Mouse (Mus musculus) ES-E14 (cell line): ENCODE data around the gene Tmem230. TPM values are rescaled to one million over a fixed set of nuclear protein-coding genes. Genes with fewer than 3 reads are reported as not detected.

Source experiments
- DNase-seq: peaks from one replicate; pipeline ENCODE4 v3.0.0-alpha.2; 2013; ENCODE audit warnings: low read depth, low spot score
- H3K27ac ChIP-seq: 2 replicates; pipeline ENCODE4 v1.5.1; 2012; ENCODE audit warnings: low read depth, mild to moderate bottlenecking, low read length, moderate library complexity, mixed read lengths; ENCODE audit not compliant: poor library complexity, insufficient read depth, severe bottlenecking
- H3K36me3 ChIP-seq: 2 replicates; pipeline ENCODE4 v1.6.1; 2012; ENCODE audit warnings: mild to moderate bottlenecking, low read length, moderate library complexity, mixed read lengths; ENCODE audit not compliant: control insufficient read depth, poor library complexity, insufficient read depth, severe bottlenecking
- H3K4me1 ChIP-seq, 2 experiments: fragments of 150-350 bp in 1 of 2; sonication (generic) in 1 of 2; 2 replicates each; pipeline ENCODE4 v1.6.1; 2012; ENCODE audit warnings: low read length in 2 of 2, mild to moderate bottlenecking in 1 of 2, mixed read lengths in 1 of 2; ENCODE audit not compliant: control insufficient read depth in 2 of 2, insufficient read depth in 2 of 2, poor library complexity in 1 of 2
- H3K4me3 ChIP-seq, 2 experiments: fragments of 150-350 bp in 1 of 2; sonication (generic) in 1 of 2; 2 replicates each; pipeline ENCODE4 v1.5.1; 2012; ENCODE audit warnings: low read length in 2 of 2, low read depth in 1 of 2, mild to moderate bottlenecking in 1 of 2, mixed read lengths in 1 of 2; ENCODE audit not compliant: insufficient read depth in 1 of 2, poor library complexity in 1 of 2, severe bottlenecking in 1 of 2
- H3K9ac ChIP-seq: 2 replicates; pipeline ENCODE4 v1.6.1; 2012; ENCODE audit warnings: low read depth, mild to moderate bottlenecking, low read length, mixed read lengths; ENCODE audit not compliant: poor library complexity, insufficient read depth, severe bottlenecking
- H3K9me3 ChIP-seq: fragments of 150-350 bp; sonication (generic); 2 replicates; pipeline ENCODE4 v1.6.1; 2012; ENCODE audit warnings: low read depth, mild to moderate bottlenecking, low read length; ENCODE audit not compliant: control insufficient read depth, insufficient read depth
- CHD2 ChIP-seq: IDR thresholded peaks from 2 replicates; pipeline ENCODE4 v1.6.1; 2014; ENCODE audit warnings: mild to moderate bottlenecking, low read depth, low read length, inconsistent platforms
- HCFC1 ChIP-seq: IDR thresholded peaks from 2 replicates; pipeline ENCODE4 v1.6.1; 2012; ENCODE audit warnings: low read length, inconsistent platforms, borderline replicate concordance; ENCODE audit not compliant: insufficient read depth
- MAFK ChIP-seq: IDR thresholded peaks from 2 replicates; pipeline ENCODE4 v1.6.1; 2014; ENCODE audit warnings: mild to moderate bottlenecking, low read depth, low read length, inconsistent platforms; ENCODE audit not compliant: insufficient read depth
- ZC3H11A ChIP-seq: IDR thresholded peaks from 2 replicates; pipeline ENCODE4 v1.6.1; 2012; ENCODE audit warnings: low read depth, mild to moderate bottlenecking, inconsistent platforms, low read length, borderline replicate concordance
- ZNF384 ChIP-seq: IDR thresholded peaks from 2 replicates; pipeline ENCODE4 v1.6.1; 2012; ENCODE audit warnings: low read depth, low read length, inconsistent platforms
- in situ Hi-C, 2 experiments: fragments of 600-800 bp; cut with MboI; formaldehyde crosslinking; loops; one replicate each; pipeline ENCODE4 v1.15.1; 2025; ENCODE audit warnings: low sequenced_read_pairs in 2 of 2, inconsistent platforms in 1 of 2; ENCODE audit not compliant: unreplicated experiment in 2 of 2
- total RNA-seq: library from RNA; depleted of rRNA; stranded (reverse); fragments of 300-350 nt; gene quantifications from 2 replicates; pipeline ENCODE4 v1.2.3, GENCODE M21; 2012

The Tmem230 gene
- total RNA-seq, 1 experiment: 36.0 TPM

DNA sequence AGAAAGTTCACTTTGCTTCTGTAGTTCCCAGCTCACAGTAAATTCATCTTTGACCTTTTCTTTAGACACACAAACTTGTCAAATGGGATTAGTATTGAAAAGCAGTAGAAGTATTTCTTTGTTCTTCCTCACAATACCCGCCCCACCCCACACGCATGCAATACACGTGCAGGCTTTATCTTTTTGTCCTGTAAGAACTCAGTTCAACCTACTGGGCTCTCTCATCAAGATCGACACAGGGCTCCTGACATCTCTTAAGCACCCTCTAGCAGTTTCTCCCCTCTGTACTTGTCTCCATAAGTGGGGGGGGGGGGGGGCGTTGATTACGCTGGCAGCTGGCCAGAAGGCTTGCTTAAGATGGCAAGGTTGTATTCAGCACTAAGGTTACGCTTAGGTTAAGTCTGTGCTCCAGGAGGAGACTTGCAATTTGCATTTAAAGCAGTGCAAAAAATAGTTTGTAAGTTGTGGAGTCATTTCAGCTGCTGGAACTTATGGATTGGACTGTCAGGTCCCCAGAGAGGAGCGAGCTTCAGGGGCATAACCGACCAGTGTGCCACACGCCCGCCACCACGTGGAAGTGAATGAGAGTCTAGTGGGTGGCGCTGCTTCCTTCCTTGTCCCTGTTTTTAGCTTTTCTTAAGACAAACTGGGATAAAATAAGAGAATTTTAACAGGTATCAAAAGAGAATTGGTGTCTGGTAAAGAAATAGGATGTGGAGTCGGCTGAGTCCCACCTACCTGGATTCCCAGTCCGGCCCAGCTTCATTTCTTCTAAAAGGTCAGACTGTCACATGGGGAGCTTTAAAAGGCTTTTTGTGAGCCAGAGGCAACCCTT is 35.8 kb upstream of the Tmem230 start:
- Histone ChIP-seq H3K27ac (peak overlapping the region; percentile 1; the same call in 1 of the 2 replicates), H3K9me3 (no peaks in the 10 kb centered on the region), H3K4me1 (peaks cover 9 to 23% of the 10 kb centered on the region in 2 experiments), H3K36me3 (peaks cover under 1% of the 10 kb centered on the region; the same call in 1 of the 2 replicates), H3K4me3 (no peak overlapping the region), H3K9ac (peak overlapping the region; percentile 13; the same call in 1 of the 2 replicates)
- TF ChIP-seq CHD2 (no peak), MAFK (no peak), ZNF384 (no peak), ZC3H11A (no peak), HCFC1 (no peak)
- in situ Hi-C loops: no loop called here
- no peak for DNase-seq

GRCm38 (mm10) chr2:132282453-132283174 is 35.0 kb upstream of the Tmem230 start:
- in situ Hi-C loops: no loop called here
- H3K4me1 ChIP-seq: peaks cover 9 to 23% of the 10 kb centered on the region in 2 experiments

GRCm38 (mm10) chr2:132281560-132282452 is 34.2 kb upstream of the Tmem230 start:
- TF ChIP-seq HCFC1: no peak
- no peak for TF ChIP-seq CHD2
- TF ChIP-seq MAFK: no peak
- TF ChIP-seq ZNF384: no peak
- TF ChIP-seq ZC3H11A: no peak
- Histone ChIP-seq H3K9me3 (no peaks in the 10 kb centered on the region), H3K9ac (no peak overlapping the region; the same call in 1 of the 2 replicates), H3K4me1 (peaks cover 9 to 23% of the 10 kb centered on the region in 2 experiments), H3K27ac (peak overlapping the region; percentile 59), H3K4me3 (no peak overlapping the region), H3K36me3 (peaks cover 2% of the 10 kb centered on the region; the same call in 1 of the 2 replicates)
- in situ Hi-C loops: no loop called here
- no peak for DNase-seq

More at GRCm38 (mm10) chr2:132282453-132283174, 35.0 kb upstream of the Tmem230 start:
- Histone ChIP-seq H3K4me3 (peak overlapping the region in 1 of 2 experiments; percentile 29; a peak in 1 of 4 replicates), H3K36me3 (peaks cover 2% of the 10 kb centered on the region; the same call in 1 of the 2 replicates), H3K27ac (peak overlapping the region; percentile 64), H3K9me3 (no peaks in the 10 kb centered on the region), H3K9ac (peak overlapping the region; percentile 39; the same call in 1 of the 2 replicates)
- TF ChIP-seq HCFC1 (no peak), CHD2 (no peak), ZNF384 (no peak), ZC3H11A (no peak)
- no peak for DNase-seq

DNA sequence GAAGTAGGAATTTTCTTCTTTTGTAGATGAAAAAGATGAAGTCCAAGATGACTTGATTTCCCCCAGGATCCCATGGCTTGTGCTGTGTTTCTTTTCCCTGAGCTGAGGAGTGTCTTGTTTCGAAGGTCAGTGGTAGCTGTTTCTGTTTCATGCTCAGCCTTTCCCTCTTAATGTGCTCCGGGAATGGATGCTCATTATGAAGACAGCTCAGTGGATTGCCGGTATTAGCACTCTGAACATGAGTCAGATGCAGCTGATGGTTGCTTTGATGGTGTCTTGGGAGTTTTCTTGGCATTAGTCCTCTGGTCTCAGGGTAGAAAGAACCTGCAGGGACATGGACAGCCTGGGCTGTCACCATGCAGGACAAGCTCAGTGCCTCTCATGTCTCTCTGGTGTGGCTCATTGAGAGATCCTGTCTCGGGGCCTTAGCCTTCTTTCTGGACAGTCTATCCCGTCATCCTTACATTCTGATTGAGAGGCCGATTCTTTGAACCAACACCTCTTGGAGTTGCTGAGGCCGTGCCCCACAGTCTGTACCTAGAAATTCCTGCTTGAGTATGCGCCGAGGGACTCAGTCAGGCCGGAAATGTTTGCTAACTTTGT is 33.0 kb upstream of the Tmem230 start:
- in situ Hi-C loops: no loop called here
- no peak for DNase-seq
- no peak overlapping the region for H3K27ac ChIP-seq
- H3K4me1 ChIP-seq: peaks cover 8 to 23% of the 10 kb centered on the region in 2 experiments
- H3K36me3 ChIP-seq: peaks cover 2% of the 10 kb centered on the region; the same call in 1 of the 2 replicates
- H3K4me3 ChIP-seq: no peak overlapping the region
- no peaks in the 10 kb centered on the region for H3K9me3 ChIP-seq
- TF ChIP-seq CHD2: no peak
- TF ChIP-seq ZC3H11A: no peak
- no peak for TF ChIP-seq MAFK
- no peak for TF ChIP-seq ZNF384
- no peak for TF ChIP-seq HCFC1
- H3K9ac ChIP-seq: no peak overlapping the region
